Mouse (Mus musculus): Measurements from ENCODE around the gene 4931428F04Rik. TPM values are rescaled to one million over a fixed set of nuclear protein-coding genes. Genes with fewer than 3 reads are reported as not detected.

The 4931428F04Rik gene
- polyA plus RNA-seq, 1 experiment: 6.0 TPM

- no peaks in the 10 kb centered on the region for H3K27me3 ChIP-seq (ENCODE audit: control insufficient read depth, insufficient read depth, insufficient read length)
- peaks cover 3% of the 10 kb centered on the region for H3K79me3 ChIP-seq (ENCODE audit: low read depth)
- H3K79me2 ChIP-seq (ENCODE audit: control insufficient read depth, insufficient read depth): peaks cover 16% of the 10 kb centered on the region
- H3ac ChIP-seq (ENCODE audit: control insufficient read depth, insufficient read length, low read depth): no peak overlapping the region
- no peak for TF ChIP-seq USF1 (IDR thresholded peaks at IDR 0.05; ENCODE audit: low read depth)
- no peak for TF ChIP-seq CEBPB (IDR thresholded peaks at IDR 0.05; ENCODE audit: low read depth)
- H3K36me3 ChIP-seq (ENCODE audit: control insufficient read depth, insufficient read depth): peaks cover 7% of the 10 kb centered on the region
- no peak overlapping the region for H3K4me3 ChIP-seq (ENCODE audit: insufficient read depth, poor library complexity, severe bottlenecking)
Measured at GRCm38 (mm10) chr8:105260371-105261099, 29.1 kb downstream of the 4931428F04Rik start.

GRCm38 (mm10) chr8:105259721-105260320 lies 29.8 kb downstream of the 4931428F04Rik start:
- Histone ChIP-seq H3K79me2 (ENCODE audit: control insufficient read depth, insufficient read depth) (peaks cover 16% of the 10 kb centered on the region), H3K36me3 (ENCODE audit: control insufficient read depth, insufficient read depth) (peaks cover 7% of the 10 kb centered on the region), H3ac (ENCODE audit: control insufficient read depth, insufficient read length, low read depth) (no peak overlapping the region), H3K4me3 (ENCODE audit: insufficient read depth, poor library complexity, severe bottlenecking) (no peak overlapping the region), H3K79me3 (ENCODE audit: low read depth) (peaks cover 3% of the 10 kb centered on the region), H3K27me3 (ENCODE audit: control insufficient read depth, insufficient read depth, insufficient read length) (no peaks in the 10 kb centered on the region)
- TF ChIP-seq MAX (IDR thresholded peaks at IDR 0.05) (no peak), USF1 (IDR thresholded peaks at IDR 0.05; ENCODE audit: low read depth) (no peak), CTCF (IDR thresholded peaks at IDR 0.05; ENCODE audit: control insufficient read depth, insufficient read depth, insufficient read length) (peak; percentile 89)

- H3K27me3 ChIP-seq (ENCODE audit: control insufficient read depth, insufficient read depth, insufficient read length): no peaks in the 10 kb centered on the region
- peaks cover 7% of the 10 kb centered on the region for H3K36me3 ChIP-seq (ENCODE audit: control insufficient read depth, insufficient read depth)
Measured at GRCm38 (mm10) chr8:105258911-105259720, 30.5 kb downstream of the 4931428F04Rik start.

GRCm38 (mm10) chr8:105257318-105258114 lies 32.1 kb downstream of the 4931428F04Rik start:
- Histone ChIP-seq H3K79me3 (ENCODE audit: low read depth) (no peaks in the 10 kb centered on the region), H3K27me3 (ENCODE audit: control insufficient read depth, insufficient read depth, insufficient read length) (no peaks in the 10 kb centered on the region), H3K36me3 (ENCODE audit: control insufficient read depth, insufficient read depth) (peaks cover 18% of the 10 kb centered on the region), H3ac (ENCODE audit: control insufficient read depth, insufficient read length, low read depth) (no peak overlapping the region), H3K4me3 (ENCODE audit: insufficient read depth, poor library complexity, severe bottlenecking) (no peak overlapping the region), H3K79me2 (ENCODE audit: control insufficient read depth, insufficient read depth) (no peaks in the 10 kb centered on the region)
- no peak for TF ChIP-seq FOSL1 (IDR thresholded peaks at IDR 0.05; ENCODE audit: insufficient read depth, low read length, poor library complexity, severe bottlenecking)
- no peak for TF ChIP-seq USF1 (IDR thresholded peaks at IDR 0.05; ENCODE audit: low read depth)
- TF ChIP-seq CEBPB (IDR thresholded peaks at IDR 0.05; ENCODE audit: low read depth): no peak
- no peak for TF ChIP-seq MAX (IDR thresholded peaks at IDR 0.05)
- no peak for TF ChIP-seq MYOG (IDR thresholded peaks at IDR 0.05; ENCODE audit: control insufficient read depth, extremely low read depth, insufficient read length)
- no peak for TF ChIP-seq MYOD1 (IDR thresholded peaks at IDR 0.05; ENCODE audit: control insufficient read depth, insufficient read length, low read depth)
- TF ChIP-seq CTCF (IDR thresholded peaks at IDR 0.05; ENCODE audit: control insufficient read depth, insufficient read depth, insufficient read length): no peak

More at GRCm38 (mm10) chr8:105258911-105259720, 30.5 kb downstream of the 4931428F04Rik start:
- Histone ChIP-seq H3K4me3 (ENCODE audit: insufficient read depth, poor library complexity, severe bottlenecking) (no peak overlapping the region), H3K79me2 (ENCODE audit: control insufficient read depth, insufficient read depth) (peaks cover 13% of the 10 kb centered on the region), H3K79me3 (ENCODE audit: low read depth) (peaks cover 3% of the 10 kb centered on the region), H3ac (ENCODE audit: control insufficient read depth, insufficient read length, low read depth) (no peak overlapping the region)
- TF ChIP-seq MYOD1 (IDR thresholded peaks at IDR 0.05; ENCODE audit: control insufficient read depth, insufficient read length, low read depth): no peak
- no peak for TF ChIP-seq CTCF (IDR thresholded peaks at IDR 0.05; ENCODE audit: control insufficient read depth, insufficient read depth, insufficient read length)
- no peak for TF ChIP-seq MYOG (IDR thresholded peaks at IDR 0.05; ENCODE audit: control insufficient read depth, extremely low read depth, insufficient read length)
- no peak for TF ChIP-seq FOSL1 (IDR thresholded peaks at IDR 0.05; ENCODE audit: insufficient read depth, low read length, poor library complexity, severe bottlenecking)
- TF ChIP-seq USF1 (IDR thresholded peaks at IDR 0.05; ENCODE audit: low read depth): no peak
- TF ChIP-seq CEBPB (IDR thresholded peaks at IDR 0.05; ENCODE audit: low read depth): no peak
- TF ChIP-seq MAX (IDR thresholded peaks at IDR 0.05): no peak

GRCm38 (mm10) chr8:105254966-105255350 lies 34.7 kb downstream of the 4931428F04Rik start, which contains the start of gene B3gnt9:
Gene B3gnt9 (minus strand): TSS chr8:105255153.
- TF ChIP-seq MYOD1 (IDR thresholded peaks at IDR 0.05; ENCODE audit: control insufficient read depth, insufficient read length, low read depth) (peak; percentile 29), USF1 (IDR thresholded peaks at IDR 0.05; ENCODE audit: low read depth) (peak; percentile 92), CEBPB (IDR thresholded peaks at IDR 0.05; ENCODE audit: low read depth) (no peak), CTCF (IDR thresholded peaks at IDR 0.05; ENCODE audit: control insufficient read depth, insufficient read depth, insufficient read length) (no peak), MAX (IDR thresholded peaks at IDR 0.05) (peak; percentile 5), MYOG (IDR thresholded peaks at IDR 0.05; ENCODE audit: control insufficient read depth, extremely low read depth, insufficient read length) (no peak)
- H3K79me3 ChIP-seq (ENCODE audit: low read depth): no peaks in the 10 kb centered on the region
- H3K79me2 ChIP-seq (ENCODE audit: control insufficient read depth, insufficient read depth): no peaks in the 10 kb centered on the region
- H3ac ChIP-seq (ENCODE audit: control insufficient read depth, insufficient read length, low read depth): peak within 1 kb of the TSS; percentile 80
- H3K36me3 ChIP-seq (ENCODE audit: control insufficient read depth, insufficient read depth): peaks cover 28% of the 10 kb centered on the region
- peak within 1 kb of the TSS; percentile 55 for H3K4me3 ChIP-seq (ENCODE audit: insufficient read depth, poor library complexity, severe bottlenecking)
- no peaks in the 10 kb centered on the region for H3K27me3 ChIP-seq (ENCODE audit: control insufficient read depth, insufficient read depth, insufficient read length)

Measured in C2C12 (cell line).